Mouse (Mus musculus) lung, adult 2 months (tissue): ENCODE results near the gene Ntm.

Experiments
- CTCF ChIP-seq: fragments of 200-500 bp; IDR thresholded peaks from 2 replicates; pipeline ENCODE4 v1.5.1; 2011; ENCODE audit warnings: mild to moderate bottlenecking, low read length, control low read depth; ENCODE audit not compliant: insufficient read depth
- POLR2A ChIP-seq: fragments of 200-500 bp; IDR thresholded peaks from 2 replicates; pipeline ENCODE4 v1.6.1; 2011; ENCODE audit warnings: low read depth, mild to moderate bottlenecking, control low read depth, low read length, borderline replicate concordance; ENCODE audit errors: extremely low read depth

GRCm38 (mm10) chr9:29444001-29444400 is 518.9 kb downstream of the Ntm start:
- TF ChIP-seq CTCF (no peak), POLR2A (no peak)
